In genomic region chr10:39266482-39266881, GRCm38 (mm10) we compare ENCODE assay signal across 8 mouse cellular contexts.
DNase-seq lines count a peak whose midpoint lies in the region; ATAC-seq and TF ChIP-seq lines count a peak whose summit lies in the region.

No protein-coding gene starts in this region.

- WGBS in embryonic facial prominence, embryonic 13.5 days, result 18% methylated on average over 5 of the region's 5 CpGs
- 59% methylated on average over 5 of the region's 5 CpGs for WGBS in heart, embryonic 10.5 days
- 37% methylated on average over 5 of the region's 5 CpGs for WGBS in kidney, embryonic 15.5 days
- WGBS in limb, embryonic 14.5 days, result 27% methylated on average over 5 of the region's 5 CpGs

- no peaks in the 10 kb centered on the region for H3K27me3 ChIP-seq in embryonic facial prominence, embryonic 13.5 days
- H3K27me3 ChIP-seq in heart, embryonic 10.5 days (ENCODE audit: insufficient read depth, poor library complexity, severe bottlenecking), result no peaks in the 10 kb centered on the region
- no peaks in the 10 kb centered on the region for H3K27me3 ChIP-seq in kidney, embryonic 15.5 days
- no peaks in the 10 kb centered on the region for H3K27me3 ChIP-seq in limb, embryonic 14.5 days (ENCODE audit: control insufficient read depth, insufficient read depth, low read length)
- no peaks in the 10 kb centered on the region for H3K27me3 ChIP-seq in myocyte (ENCODE audit: control insufficient read depth, insufficient read depth, insufficient read length)

- peak overlapping the region; percentile 24; the same call in 1 of the 2 replicates for H3K4me2 ChIP-seq in embryonic facial prominence, embryonic 13.5 days
- H3K4me2 ChIP-seq in kidney, embryonic 15.5 days, result no peak overlapping the region
- H3K4me2 ChIP-seq in limb, embryonic 14.5 days (replicated peaks; ENCODE audit: low read depth, low read length, severe bottlenecking), result no peak overlapping the region
- peak overlapping the region; percentile 59 for H3K4me2 ChIP-seq in myocyte (ENCODE audit: low read depth)

- no peaks in the 10 kb centered on the region for H3K36me3 ChIP-seq in embryonic facial prominence, embryonic 13.5 days
- H3K36me3 ChIP-seq in heart, embryonic 10.5 days, result no peaks in the 10 kb centered on the region
- H3K36me3 ChIP-seq in kidney, embryonic 15.5 days, result no peaks in the 10 kb centered on the region
- H3K36me3 ChIP-seq in limb, embryonic 14.5 days (ENCODE audit: control insufficient read depth, insufficient read depth, low read length), result no peaks in the 10 kb centered on the region
- H3K36me3 ChIP-seq in myocyte (ENCODE audit: control insufficient read depth, insufficient read depth), result no peaks in the 10 kb centered on the region

- no peak for ATAC-seq in embryonic facial prominence, embryonic 13.5 days (ENCODE audit: insufficient number of reproducible peaks, insufficient read depth, low FRiP score, low TSS enrichment, low read depth)
- ATAC-seq in kidney, embryonic 15.5 days (replicated peaks; ENCODE audit: low FRiP score), result peak; percentile 54; the same call in 1 of the 2 replicates
- ATAC-seq in limb, embryonic 14.5 days (ENCODE audit: low FRiP score, low read depth), result peak; percentile 55; the same call in 1 of the 2 replicates

- H3K9ac ChIP-seq in embryonic facial prominence, embryonic 13.5 days, result no peak overlapping the region
- H3K9ac ChIP-seq in kidney, embryonic 15.5 days, result no peak overlapping the region
- H3K9ac ChIP-seq in limb, embryonic 14.5 days (ENCODE audit: low read depth, low read length, severe bottlenecking), result no peak overlapping the region

- no peaks in the 10 kb centered on the region for H3K9me3 ChIP-seq in embryonic facial prominence, embryonic 13.5 days
- H3K9me3 ChIP-seq in heart, embryonic 10.5 days, result no peaks in the 10 kb centered on the region
- no peaks in the 10 kb centered on the region for H3K9me3 ChIP-seq in kidney, embryonic 15.5 days (replicated peaks)
- no peaks in the 10 kb centered on the region for H3K9me3 ChIP-seq in limb, embryonic 14.5 days (ENCODE audit: control insufficient read depth, low read length)

- H3K79me2 ChIP-seq in myocyte (ENCODE audit: control insufficient read depth, insufficient read depth), result no peaks in the 10 kb centered on the region

- TF ChIP-seq POLR2A in limb, embryonic 14.5 days (IDR thresholded peaks at IDR 0.05; ENCODE audit: borderline replicate concordance, extremely low read depth, insufficient read depth, insufficient read length), result no peak
- no peak for TF ChIP-seq POLR2A in myocyte (IDR thresholded peaks at IDR 0.05; ENCODE audit: insufficient read length, low read depth)

- peaks cover 32% of the 10 kb centered on the region for H3K4me1 ChIP-seq in embryonic facial prominence, embryonic 13.5 days
- H3K4me1 ChIP-seq in heart, embryonic 10.5 days, result peaks cover 26% of the 10 kb centered on the region
- H3K4me1 ChIP-seq in kidney, embryonic 15.5 days, result peaks cover 18% of the 10 kb centered on the region
- peaks cover 24% of the 10 kb centered on the region for H3K4me1 ChIP-seq in limb, embryonic 14.5 days (ENCODE audit: control insufficient read depth, insufficient read depth, low read length)

- peak overlapping the region; percentile 68 for H3K27ac ChIP-seq in embryonic facial prominence, embryonic 13.5 days
- peak overlapping the region; percentile 64; the same call in 1 of the 2 replicates for H3K27ac ChIP-seq in heart, embryonic 10.5 days
- peak overlapping the region; percentile 76 for H3K27ac ChIP-seq in kidney, embryonic 15.5 days
- peak overlapping the region; percentile 61 for H3K27ac ChIP-seq in limb, embryonic 14.5 days (replicated peaks; ENCODE audit: low read depth, low read length)

- H3ac ChIP-seq in myocyte (ENCODE audit: control insufficient read depth, insufficient read length), result no peak overlapping the region

- H3K4me3 ChIP-seq in embryonic facial prominence, embryonic 13.5 days, result no peak overlapping the region
- no peak overlapping the region for H3K4me3 ChIP-seq in heart, embryonic 10.5 days
- H3K4me3 ChIP-seq in kidney, embryonic 15.5 days (replicated peaks), result no peak overlapping the region
- no peak overlapping the region for H3K4me3 ChIP-seq in limb, embryonic 14.5 days (replicated peaks; ENCODE audit: low read length)
- H3K4me3 ChIP-seq in myocyte, result no peak overlapping the region

- DNase-seq in 3134 (ENCODE audit: extremely low read depth, insufficient read length, low spot score), result peak; percentile 59
- peak; percentile 80 to 92 for DNase-seq in adrenal gland, adult (ENCODE audit: inconsistent age in 2 of 2, low spot score in 1 of 2)
- no peak for DNase-seq in heart, embryonic 10.5 days (ENCODE audit: low spot score)
- peak; percentile 87 for DNase-seq in limb, embryonic 14.5 days (ENCODE audit: low spot score)
- peak; percentile 68 for DNase-seq in testis, postnatal 14 days (ENCODE audit: low spot score)

TF ChIP-seq in myocyte, 11 proteins besides CTCF, POLR2A, EP300 and RAD21:
- TF ChIP-seq MAX (IDR thresholded peaks at IDR 0.05; ENCODE audit: low read depth) (no peak), E2F4 (IDR thresholded peaks at IDR 0.05; ENCODE audit: insufficient read depth) (no peak), MYOD1 (IDR thresholded peaks at IDR 0.05; ENCODE audit: control insufficient read depth in 1 of 3, insufficient read length in 2 of 3, low read depth in 2 of 3) (no peak), CEBPB (IDR thresholded peaks at IDR 0.05; ENCODE audit: insufficient read depth, poor library complexity, severe bottlenecking) (no peak), POLR2AphosphoS2 (IDR thresholded peaks at IDR 0.05; ENCODE audit: insufficient read length, low read depth) (no peak), USF1 (IDR thresholded peaks at IDR 0.05; ENCODE audit: low read depth) (no peak), TCF3 (IDR thresholded peaks at IDR 0.05; ENCODE audit: insufficient read length, low read depth) (no peak), REST (IDR thresholded peaks at IDR 0.05; ENCODE audit: insufficient read depth, insufficient read length) (no peak), MYOG (IDR thresholded peaks at IDR 0.05; ENCODE audit: control insufficient read depth in 1 of 3, insufficient read depth in 1 of 3, insufficient read length in 2 of 3, low read depth in 2 of 3) (no peak), TCF12 (IDR thresholded peaks at IDR 0.05; ENCODE audit: insufficient read depth, poor library complexity, severe bottlenecking) (no peak), SRF (IDR thresholded peaks at IDR 0.05; ENCODE audit: control insufficient read depth, insufficient read length, low read depth) (no peak)

Comparison
In these comparisons a context has a peak if more than half of its experiments do, and no peak if none do; other contexts are left out.
1. H3K4me2 ChIP-seq: peak in embryonic facial prominence, embryonic 13.5 days (single experiment) and myocyte (single experiment); none in kidney, embryonic 15.5 days (single experiment) and limb, embryonic 14.5 days (single experiment).
2. Peak in every context shown above with its lines, with median percentiles within 50 percentile points of each other: H3K27ac ChIP-seq.